Mouse (Mus musculus): ENCODE measurements at regions not wholly inside any gene's neighbourhood (a gene's known extent, or its start where the extent isn't known, plus 50 kb on each side); places are given as distances from the start of the nearest gene placed in this dataset.

DNA sequence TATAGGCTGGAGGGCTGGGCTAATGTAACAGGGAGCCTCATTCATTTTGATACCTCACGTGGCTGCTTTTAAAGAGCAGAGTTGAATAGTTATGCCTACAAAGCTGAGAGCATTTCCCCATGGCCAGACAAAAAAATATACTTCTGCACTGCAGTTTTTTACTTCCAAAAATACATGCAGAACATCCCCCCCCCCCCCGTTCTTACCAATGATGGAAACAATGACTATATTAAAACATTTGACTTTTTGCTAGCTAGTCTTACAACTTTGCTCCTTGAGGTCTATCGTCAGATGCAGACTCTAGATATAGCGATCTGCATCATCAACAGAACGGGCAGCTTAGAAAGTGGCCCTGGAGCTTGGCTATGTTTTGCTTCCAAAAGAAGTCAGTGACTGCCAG is 692.4 kb downstream of the Stpg2 start:
- ATAC-seq (ENCODE audit: low FRiP score, low TSS enrichment) = no peak
- H3K4me2 ChIP-seq (replicated peaks; ENCODE audit: low read depth) = no peak overlapping the region
- H3K9ac ChIP-seq (ENCODE audit: low read length) = no peak overlapping the region
- DNase-seq (ENCODE audit: low spot score) = no peak
- no peaks in the 10 kb centered on the region for H3K36me3 ChIP-seq (ENCODE audit: control insufficient read depth, insufficient read depth, low read length)
- no peak overlapping the region for H3K27ac ChIP-seq (replicated peaks)
- TF ChIP-seq CTCF (IDR thresholded peaks at IDR 0.05; ENCODE audit: low read depth) (no peak), EP300 (optimal IDR thresholded peaks at IDR 0.05) (no peak)
- WGBS = 86% methylated on average over 5 of the region's 5 CpGs
- no peaks in the 10 kb centered on the region for H3K4me1 ChIP-seq (replicated peaks; ENCODE audit: control insufficient read depth, insufficient read depth)
- H3K27me3 ChIP-seq (ENCODE audit: control insufficient read depth, insufficient read depth, low read length) = no peaks in the 10 kb centered on the region
- H3K4me3 ChIP-seq (ENCODE audit: low read depth, low read length) = no peak overlapping the region
- H3K9me3 ChIP-seq (ENCODE audit: control insufficient read depth, low read length) = no peaks in the 10 kb centered on the region

DNA sequence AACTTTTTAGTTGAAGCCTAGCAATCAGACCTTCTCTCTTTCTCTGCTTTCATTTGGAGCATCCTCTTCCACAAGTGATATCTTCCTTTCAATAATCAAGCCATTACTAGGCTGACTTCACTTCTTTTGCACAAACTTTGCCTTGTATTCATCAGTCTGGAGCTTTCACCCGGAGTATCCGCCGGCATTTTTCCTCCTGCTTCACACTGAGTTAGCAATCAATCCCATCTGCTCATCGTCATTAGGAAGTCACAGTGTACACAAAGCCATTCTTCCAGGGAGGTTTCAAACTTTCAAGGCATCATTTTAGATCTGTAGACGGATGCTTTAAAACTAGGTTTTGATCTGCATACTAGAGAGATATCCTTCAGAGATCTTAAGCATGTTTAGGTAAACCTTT is 693.7 kb downstream of the Stpg2 start:
- ATAC-seq (ENCODE audit: low FRiP score, low TSS enrichment) = no peak
- TF ChIP-seq EP300 (optimal IDR thresholded peaks at IDR 0.05) (no peak), CTCF (IDR thresholded peaks at IDR 0.05; ENCODE audit: low read depth) (no peak)

DNA sequence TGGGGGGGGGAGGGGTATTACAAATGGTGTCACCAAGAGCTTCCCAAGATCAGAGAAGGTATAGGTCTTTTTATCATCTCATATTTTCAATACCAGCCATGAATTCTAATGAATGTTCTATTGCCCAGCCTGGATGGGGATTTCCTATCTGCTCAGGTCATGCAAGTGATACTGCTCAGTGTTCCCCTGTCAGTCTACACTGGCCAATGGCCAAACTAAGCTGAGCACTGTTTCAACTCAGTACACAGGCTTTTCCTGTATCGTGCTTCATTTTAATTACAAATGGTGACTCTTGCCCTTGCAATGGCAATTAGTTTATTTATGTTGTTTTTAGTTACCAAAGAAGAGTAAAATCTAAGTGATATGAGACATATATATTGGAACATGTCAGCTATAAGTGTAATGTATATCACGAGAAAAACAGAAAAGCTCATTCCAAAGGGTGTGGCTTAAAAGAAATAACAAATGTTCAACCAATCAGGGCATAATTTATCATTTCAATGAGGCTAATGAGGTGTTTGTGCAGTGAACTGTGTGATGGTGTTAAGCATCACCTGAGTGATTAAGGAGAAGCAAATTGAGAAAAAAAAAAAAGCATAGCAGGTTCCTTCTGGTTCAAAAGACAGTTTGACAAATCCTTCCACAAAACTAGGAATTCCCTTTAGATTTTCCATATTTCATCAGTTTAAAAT is 708.3 kb downstream of the Stpg2 start:
- 64% methylated on average over 2 of the region's 2 CpGs for WGBS

More for the DNA sequence above, 693.7 kb downstream of the Stpg2 start:
- no peak for DNase-seq (ENCODE audit: low spot score)
- no peaks in the 10 kb centered on the region for H3K4me1 ChIP-seq (replicated peaks; ENCODE audit: control insufficient read depth, insufficient read depth)
- H3K9me3 ChIP-seq (ENCODE audit: control insufficient read depth, low read length) = no peaks in the 10 kb centered on the region
- H3K27ac ChIP-seq (replicated peaks) = no peak overlapping the region
- no peak overlapping the region for H3K9ac ChIP-seq (ENCODE audit: low read length)
- no peak overlapping the region for H3K4me3 ChIP-seq (ENCODE audit: low read depth, low read length)
- H3K36me3 ChIP-seq (ENCODE audit: control insufficient read depth, insufficient read depth, low read length) = no peaks in the 10 kb centered on the region
- no peaks in the 10 kb centered on the region for H3K27me3 ChIP-seq (ENCODE audit: control insufficient read depth, insufficient read depth, low read length)
- no peak overlapping the region for H3K4me2 ChIP-seq (replicated peaks; ENCODE audit: low read depth)
- whole genome bisulfite sequencing = 30% methylated on average over 5 of the region's 5 CpGs

DNA sequence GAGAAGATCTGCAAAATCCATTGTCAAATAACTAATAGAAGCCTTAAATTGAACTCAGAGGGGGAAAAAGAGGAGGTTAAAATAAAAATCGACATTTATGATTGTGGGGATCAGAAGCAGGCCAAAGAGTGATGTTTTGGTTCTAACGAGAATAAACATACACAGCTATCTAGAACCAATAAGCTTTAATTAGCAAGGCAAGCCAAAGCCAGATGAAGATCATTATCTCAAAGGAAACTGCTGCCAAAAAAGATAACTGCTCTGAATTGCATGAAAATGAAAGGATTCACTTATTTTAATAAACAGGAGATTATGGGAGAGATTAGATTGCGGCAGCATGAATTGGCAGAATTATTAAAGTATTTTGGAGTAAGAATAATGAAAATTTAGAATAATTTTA is 716.8 kb downstream of the Stpg2 start:
- Histone ChIP-seq H3K27ac (replicated peaks) (no peak overlapping the region), H3K4me2 (replicated peaks; ENCODE audit: low read depth) (no peak overlapping the region), H3K4me3 (ENCODE audit: low read depth, low read length) (no peak overlapping the region), H3K9ac (ENCODE audit: low read length) (no peak overlapping the region), H3K27me3 (ENCODE audit: control insufficient read depth, insufficient read depth, low read length) (no peaks in the 10 kb centered on the region), H3K36me3 (ENCODE audit: control insufficient read depth, insufficient read depth, low read length) (no peaks in the 10 kb centered on the region), H3K4me1 (replicated peaks; ENCODE audit: control insufficient read depth, insufficient read depth) (no peaks in the 10 kb centered on the region), H3K9me3 (ENCODE audit: control insufficient read depth, low read length) (no peaks in the 10 kb centered on the region)
- TF ChIP-seq CTCF (IDR thresholded peaks at IDR 0.05; ENCODE audit: low read depth) = no peak
- TF ChIP-seq EP300 (optimal IDR thresholded peaks at IDR 0.05) = no peak
- no peak for ATAC-seq (ENCODE audit: low FRiP score, low TSS enrichment)
- 62% methylated on average over 3 of the region's 3 CpGs for WGBS
- no peak for DNase-seq (ENCODE audit: low spot score)

More for the DNA sequence above, 708.3 kb downstream of the Stpg2 start:
- no peak overlapping the region for H3K4me3 ChIP-seq (ENCODE audit: low read depth, low read length)
- TF ChIP-seq CTCF (IDR thresholded peaks at IDR 0.05; ENCODE audit: low read depth) (no peak), EP300 (optimal IDR thresholded peaks at IDR 0.05) (no peak)
- H3K4me2 ChIP-seq (replicated peaks; ENCODE audit: low read depth) = no peak overlapping the region
- H3K27me3 ChIP-seq (ENCODE audit: control insufficient read depth, insufficient read depth, low read length) = no peaks in the 10 kb centered on the region
- ATAC-seq (ENCODE audit: low FRiP score, low TSS enrichment) (no peak), DNase-seq (ENCODE audit: low spot score) (no peak)
- no peak overlapping the region for H3K27ac ChIP-seq (replicated peaks)
- no peaks in the 10 kb centered on the region for H3K36me3 ChIP-seq (ENCODE audit: control insufficient read depth, insufficient read depth, low read length)
- no peaks in the 10 kb centered on the region for H3K9me3 ChIP-seq (ENCODE audit: control insufficient read depth, low read length)
- H3K9ac ChIP-seq (ENCODE audit: low read length) = no peak overlapping the region
- H3K4me1 ChIP-seq (replicated peaks; ENCODE audit: control insufficient read depth, insufficient read depth) = no peaks in the 10 kb centered on the region

DNA sequence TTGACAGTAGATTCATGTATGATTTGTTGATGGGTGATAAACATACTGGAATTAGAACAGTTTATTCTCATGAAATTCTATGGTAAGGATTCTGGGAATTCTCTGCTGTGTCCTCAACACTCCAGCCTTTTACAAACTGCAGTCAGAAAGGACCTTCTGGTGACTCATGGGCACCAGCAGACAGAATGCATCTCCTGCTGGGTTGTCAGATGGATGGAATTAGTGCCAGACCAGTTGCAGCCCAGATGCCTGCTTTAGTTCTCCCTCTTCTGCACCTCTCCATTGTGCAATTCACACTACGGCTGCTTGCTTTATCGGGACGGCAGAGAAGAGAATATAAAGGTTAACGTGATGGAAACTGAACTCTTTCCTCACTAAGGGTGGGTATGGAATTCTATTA is 727.5 kb downstream of the Stpg2 start:
- H3K4me2 ChIP-seq (replicated peaks; ENCODE audit: low read depth) = no peak overlapping the region
- no peaks in the 10 kb centered on the region for H3K4me1 ChIP-seq (replicated peaks; ENCODE audit: control insufficient read depth, insufficient read depth)
- no peaks in the 10 kb centered on the region for H3K36me3 ChIP-seq (ENCODE audit: control insufficient read depth, insufficient read depth, low read length)
- no peak overlapping the region for H3K9ac ChIP-seq (ENCODE audit: low read length)
- DNase-seq (ENCODE audit: low spot score) (no peak), ATAC-seq (ENCODE audit: low FRiP score, low TSS enrichment) (no peak)
- 83% methylated on average over 4 of the region's 4 CpGs for WGBS
- H3K4me3 ChIP-seq (ENCODE audit: low read depth, low read length) = no peak overlapping the region
- H3K27me3 ChIP-seq (ENCODE audit: control insufficient read depth, insufficient read depth, low read length) = no peaks in the 10 kb centered on the region
- TF ChIP-seq EP300 (optimal IDR thresholded peaks at IDR 0.05) (no peak), CTCF (IDR thresholded peaks at IDR 0.05; ENCODE audit: low read depth) (no peak)
- H3K27ac ChIP-seq (replicated peaks) = no peak overlapping the region
- no peaks in the 10 kb centered on the region for H3K9me3 ChIP-seq (ENCODE audit: control insufficient read depth, low read length)

DNA sequence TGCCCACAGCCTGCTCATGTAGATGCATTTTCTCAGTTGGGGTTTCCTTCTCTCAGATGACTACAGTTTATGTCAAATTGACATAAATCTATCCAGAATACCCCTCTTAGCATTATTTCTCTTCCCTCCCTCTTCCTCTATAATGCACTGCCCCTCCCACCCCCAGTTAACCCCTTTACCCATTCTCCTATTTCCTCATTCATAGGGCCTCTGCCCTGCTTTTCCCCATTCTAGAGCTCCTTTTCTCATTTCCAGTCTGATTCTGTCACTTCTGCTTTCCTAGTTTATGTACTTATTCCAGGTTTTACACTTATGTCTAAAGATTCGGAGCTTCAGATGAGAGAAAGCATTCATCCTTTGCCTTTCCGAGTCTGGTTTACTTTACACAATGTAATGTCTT is 740.7 kb downstream of the Stpg2 start:
- H3K27me3 ChIP-seq (ENCODE audit: control insufficient read depth, insufficient read depth, low read length) = no peaks in the 10 kb centered on the region
- H3K9me3 ChIP-seq (ENCODE audit: control insufficient read depth, low read length) = no peaks in the 10 kb centered on the region
- ATAC-seq (ENCODE audit: low FRiP score, low TSS enrichment) (no peak), DNase-seq (ENCODE audit: low spot score) (no peak)
- H3K4me3 ChIP-seq (ENCODE audit: low read depth, low read length) = no peak overlapping the region
- no peak overlapping the region for H3K27ac ChIP-seq (replicated peaks)
- no peak overlapping the region for H3K9ac ChIP-seq (ENCODE audit: low read length)
- TF ChIP-seq CTCF (IDR thresholded peaks at IDR 0.05; ENCODE audit: low read depth) (no peak), EP300 (optimal IDR thresholded peaks at IDR 0.05) (no peak)
- H3K36me3 ChIP-seq (ENCODE audit: control insufficient read depth, insufficient read depth, low read length) = no peaks in the 10 kb centered on the region
- WGBS = 56% methylated on average over 2 of the region's 2 CpGs
- H3K4me2 ChIP-seq (replicated peaks; ENCODE audit: low read depth) = no peak overlapping the region
- H3K4me1 ChIP-seq (replicated peaks; ENCODE audit: control insufficient read depth, insufficient read depth) = no peaks in the 10 kb centered on the region
